Mouse (Mus musculus) bone marrow macrophage, adult 2 months (primary cell): ENCODE measurements around the gene Acot5. TPM values are rescaled to one million over a fixed set of nuclear protein-coding genes. Genes with fewer than 3 reads are reported as not detected.
"Not testable (repeated sequence)": the region's sequence is repeated elsewhere in the genome, so short reads cannot be mapped to it uniquely, and the experiment has no call there.

Experiments
- H3K27ac ChIP-seq: 2 replicates; pipeline ENCODE4 v1.5.1; 2012; ENCODE audit warnings: low read depth, low read length; ENCODE audit not compliant: insufficient read depth
- H3K4me1 ChIP-seq: 2 replicates; pipeline ENCODE4 v1.6.1; 2012; ENCODE audit warnings: low read length; ENCODE audit not compliant: control insufficient read depth, insufficient read depth
- H3K4me3 ChIP-seq: 2 replicates; pipeline ENCODE4 v1.5.1; 2012; ENCODE audit warnings: mild to moderate bottlenecking, low read length, moderate library complexity; ENCODE audit not compliant: insufficient read depth
- CTCF ChIP-seq: IDR thresholded peaks from 2 replicates; pipeline ENCODE4 v1.5.1; 2012; ENCODE audit warnings: low read depth, mild to moderate bottlenecking, low read length, moderate library complexity
- POLR2A ChIP-seq: IDR thresholded peaks from 2 replicates; pipeline ENCODE4 v1.6.1; 2012; ENCODE audit warnings: mild to moderate bottlenecking, low read depth, low read length, borderline replicate concordance
- polyA plus RNA-seq: library from polyadenylated mRNA; stranded (reverse); fragments of >200 nt; gene quantifications from 2 replicates; pipeline ENCODE4 v1.2.4, GENCODE M21; 2012; ENCODE audit not compliant: missing spikeins, insufficient read depth, insufficient read length

Gene Acot5
- polyA plus RNA-seq, 1 experiment, result not detected

DNA sequence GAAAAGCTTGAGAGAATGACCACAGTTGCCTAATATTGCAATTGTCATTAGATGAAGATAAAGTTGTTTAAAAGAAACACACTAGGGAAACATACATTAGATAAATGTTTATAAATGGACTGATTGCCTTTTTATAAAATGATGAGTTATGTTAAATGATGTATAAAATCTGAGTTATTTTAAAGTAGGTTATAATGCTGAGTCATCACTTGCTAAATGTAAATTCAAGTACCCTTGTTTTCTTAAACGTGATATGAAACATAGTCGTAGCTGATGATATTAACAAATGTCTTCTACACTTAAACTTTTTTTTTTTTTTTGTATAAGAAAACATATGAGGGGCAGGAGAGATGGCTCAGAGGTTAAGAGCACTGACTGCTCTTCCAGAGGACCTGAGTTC, 5.3 kb upstream of the Acot5 start:
- Histone ChIP-seq H3K4me3 (no peak overlapping the region), H3K4me1 (no peaks in the 10 kb centered on the region), H3K27ac (no peak overlapping the region)
- TF ChIP-seq POLR2A (no peak), CTCF (no peak)

DNA sequence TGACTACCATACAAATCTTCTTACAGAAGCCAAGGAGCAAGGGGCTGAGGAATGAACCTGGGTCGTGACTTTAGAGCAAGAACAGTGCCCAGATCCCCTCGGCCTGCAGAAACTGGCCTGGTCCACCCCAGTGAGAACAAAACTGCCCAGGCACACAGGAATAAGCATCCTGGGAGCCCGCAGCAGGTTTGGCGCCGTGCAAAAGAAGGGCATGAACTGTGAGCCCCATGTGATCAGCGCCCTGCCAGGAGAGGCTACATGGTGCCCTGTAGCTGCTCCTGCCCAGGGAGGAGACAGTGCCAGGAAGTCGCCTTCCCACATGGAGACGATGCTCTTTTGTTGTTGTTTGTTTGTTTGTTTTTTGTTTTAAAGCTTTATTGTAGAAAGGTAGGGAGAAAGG, 4.5 kb upstream of the Acot5 start:
- Histone ChIP-seq H3K4me3 (no peak overlapping the region), H3K27ac (no peak overlapping the region), H3K4me1 (no peaks in the 10 kb centered on the region)
- TF ChIP-seq CTCF, result no peak
- no peak for TF ChIP-seq POLR2A

DNA sequence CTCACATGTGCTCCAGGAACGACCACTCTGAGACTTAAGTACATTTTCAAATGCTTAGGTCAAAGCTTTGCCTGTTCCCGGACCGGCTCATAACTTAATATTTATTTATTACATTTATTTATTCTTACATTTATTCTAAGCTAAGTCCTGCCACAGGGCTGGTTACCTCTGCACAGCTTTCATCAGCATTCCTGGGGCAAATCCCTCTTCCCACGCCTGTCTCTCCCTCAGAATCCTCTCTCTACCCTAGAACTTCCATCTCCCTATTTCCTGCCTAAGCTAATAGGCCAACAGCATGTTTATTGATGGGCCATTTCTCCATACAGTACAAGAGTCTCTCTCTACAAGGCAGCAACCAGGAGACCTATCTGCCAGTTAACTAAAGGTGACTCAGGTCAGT, 1.4 kb upstream of the Acot5 start:
- TF ChIP-seq POLR2A, result no peak
- TF ChIP-seq CTCF, result no peak
- Histone ChIP-seq H3K4me3 (no peak overlapping the region), H3K4me1 (no peaks in the 10 kb centered on the region), H3K27ac (no peak overlapping the region)

DNA sequence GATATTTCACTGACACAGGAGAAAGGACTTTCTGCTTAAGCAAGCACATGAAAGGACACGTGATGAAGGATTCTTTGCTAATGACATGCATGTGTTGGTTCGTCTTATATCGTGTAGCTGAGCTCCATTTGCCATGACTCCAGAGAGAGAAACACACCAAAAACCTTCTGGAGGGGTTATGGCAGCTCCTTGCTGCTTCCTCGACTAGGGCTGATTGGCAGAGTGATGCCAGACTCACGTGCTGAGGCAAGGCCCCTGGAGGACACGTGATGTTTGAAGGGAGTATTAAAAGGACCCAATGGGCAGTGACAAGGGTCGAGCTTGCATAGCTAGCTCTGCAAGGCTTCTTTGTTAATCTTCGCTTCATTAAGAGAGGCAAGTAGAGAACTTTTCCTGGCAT, 829 bp upstream of the Acot5 start:
- no peak overlapping the region for H3K4me3 ChIP-seq
- TF ChIP-seq CTCF (no peak), POLR2A (no peak)
- H3K27ac ChIP-seq, result no peak overlapping the region
- no peaks in the 10 kb centered on the region for H3K4me1 ChIP-seq

DNA sequence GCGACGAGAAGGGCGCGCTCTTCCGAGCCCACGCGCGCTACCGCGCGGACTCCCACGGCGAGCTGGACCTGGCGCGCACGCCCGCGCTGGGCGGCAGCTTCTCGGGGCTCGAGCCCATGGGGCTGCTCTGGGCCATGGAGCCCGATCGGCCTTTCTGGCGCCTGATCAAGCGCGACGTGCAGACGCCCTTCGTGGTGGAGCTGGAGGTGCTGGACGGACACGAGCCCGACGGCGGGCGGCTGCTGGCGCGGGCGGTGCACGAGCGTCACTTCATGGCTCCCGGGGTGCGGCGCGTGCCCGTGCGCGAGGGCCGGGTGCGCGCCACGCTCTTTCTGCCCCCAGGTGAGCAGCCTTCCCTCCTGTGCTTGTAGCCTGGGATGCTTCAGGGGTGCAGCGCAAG, 457 bp downstream of the Acot5 start:
- H3K27ac ChIP-seq, H3K4me1 ChIP-seq: not testable (repeated sequence)
- H3K4me3 ChIP-seq, result peak overlapping the region; percentile 38

DNA sequence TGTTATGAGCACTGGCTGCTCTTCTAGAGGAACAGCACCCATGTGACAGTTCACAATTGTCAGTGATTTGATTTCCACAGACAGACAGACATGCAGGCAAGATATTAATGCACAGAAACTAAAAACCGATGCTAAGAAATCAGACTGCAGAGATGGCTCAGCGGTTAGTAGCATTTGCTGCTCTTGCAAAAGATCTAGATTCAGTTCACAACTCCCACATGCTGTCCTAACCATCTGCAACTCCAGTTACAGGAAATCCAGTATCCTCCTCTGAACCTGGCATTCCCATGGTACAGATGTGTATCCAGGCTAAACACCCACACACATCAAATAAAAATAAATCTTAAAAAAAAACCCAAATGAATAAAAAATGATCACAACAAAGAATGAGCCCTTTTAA, 2.6 kb downstream of the Acot5 start:
- no peak overlapping the region for H3K27ac ChIP-seq
- H3K4me1 ChIP-seq, result no peaks in the 10 kb centered on the region
- no peak overlapping the region for H3K4me3 ChIP-seq
- TF ChIP-seq POLR2A, result no peak
- no peak for TF ChIP-seq CTCF

DNA sequence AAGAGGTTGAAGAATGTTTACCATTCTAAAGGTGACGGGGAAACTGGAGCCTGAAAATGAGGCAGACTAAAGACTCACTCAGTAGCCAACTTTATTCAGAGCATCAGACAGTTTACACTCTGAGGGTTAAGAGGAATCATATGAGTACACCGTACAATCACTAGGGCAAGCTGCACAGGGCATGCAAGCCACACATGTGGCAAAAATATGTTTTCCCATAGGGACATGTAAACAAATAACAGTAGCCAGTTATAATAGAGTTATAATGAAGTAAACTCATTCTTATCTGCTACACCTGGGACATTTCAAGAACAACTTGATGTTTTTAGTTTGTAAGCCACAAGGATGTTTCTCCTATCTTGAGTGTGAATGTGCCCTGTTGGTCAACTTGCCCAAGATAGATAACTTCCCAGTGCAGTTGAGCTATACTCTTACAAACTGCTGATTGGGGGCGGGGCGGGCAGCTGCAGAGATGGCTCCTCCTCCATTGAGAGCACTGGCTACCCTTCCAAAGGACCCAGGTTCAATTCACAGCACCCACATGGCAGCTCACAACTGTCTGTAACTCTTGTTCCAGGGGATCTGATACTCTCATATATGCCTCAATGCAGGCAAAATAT, 8.4 kb downstream of the Acot5 start:
- Histone ChIP-seq H3K4me3 (no peak overlapping the region), H3K27ac (no peak overlapping the region), H3K4me1 (no peaks in the 10 kb centered on the region)
- no peak for TF ChIP-seq CTCF
- no peak for TF ChIP-seq POLR2A

DNA sequence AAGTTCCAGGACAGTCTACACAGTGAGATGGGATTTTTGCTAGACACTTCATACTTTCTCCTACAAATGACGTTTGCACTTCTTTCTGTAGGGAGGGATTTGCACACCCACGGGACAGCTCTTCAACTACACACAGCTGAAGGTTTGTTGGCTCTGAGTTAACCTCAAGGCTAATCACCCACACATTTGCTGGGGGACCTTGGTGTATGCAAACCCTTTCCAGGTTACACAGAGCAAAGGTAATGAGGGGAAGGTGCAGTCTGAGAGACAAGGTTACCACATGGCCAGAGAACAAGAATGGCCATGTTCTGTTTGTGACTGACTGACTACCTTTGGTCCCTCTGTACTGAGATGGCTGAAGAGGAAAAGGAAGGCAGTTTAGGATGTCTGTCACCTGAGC, 14.7 kb downstream of the Acot5 start:
- TF ChIP-seq POLR2A, result no peak
- no peak for TF ChIP-seq CTCF
- no peaks in the 10 kb centered on the region for H3K4me1 ChIP-seq

DNA sequence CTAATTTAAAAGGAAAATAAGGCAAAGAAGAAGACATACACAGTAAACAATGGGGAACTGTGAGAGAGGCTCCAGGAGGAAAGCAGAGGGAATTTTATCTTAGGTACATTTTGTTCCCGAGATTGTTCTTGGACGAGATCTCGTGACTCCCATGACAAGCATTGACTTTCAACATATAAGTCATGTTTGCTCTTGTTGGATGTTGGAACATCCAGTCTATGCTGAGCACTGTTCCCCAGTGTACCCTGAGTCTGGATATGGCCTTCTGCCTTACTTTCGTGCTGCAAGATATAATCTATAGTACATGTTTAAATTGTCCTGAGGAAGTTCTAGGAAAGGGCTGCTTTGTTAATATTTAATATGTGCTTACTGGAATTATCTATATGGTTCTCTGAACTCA, 15.5 kb downstream of the Acot5 start:
- Histone ChIP-seq H3K27ac (no peak overlapping the region), H3K4me3 (no peak overlapping the region), H3K4me1 (no peaks in the 10 kb centered on the region)
- no peak for TF ChIP-seq POLR2A
- TF ChIP-seq CTCF, result no peak

More for the DNA sequence above, 14.7 kb downstream of the Acot5 start:
- Histone ChIP-seq H3K27ac (no peak overlapping the region), H3K4me3 (no peak overlapping the region)

DNA sequence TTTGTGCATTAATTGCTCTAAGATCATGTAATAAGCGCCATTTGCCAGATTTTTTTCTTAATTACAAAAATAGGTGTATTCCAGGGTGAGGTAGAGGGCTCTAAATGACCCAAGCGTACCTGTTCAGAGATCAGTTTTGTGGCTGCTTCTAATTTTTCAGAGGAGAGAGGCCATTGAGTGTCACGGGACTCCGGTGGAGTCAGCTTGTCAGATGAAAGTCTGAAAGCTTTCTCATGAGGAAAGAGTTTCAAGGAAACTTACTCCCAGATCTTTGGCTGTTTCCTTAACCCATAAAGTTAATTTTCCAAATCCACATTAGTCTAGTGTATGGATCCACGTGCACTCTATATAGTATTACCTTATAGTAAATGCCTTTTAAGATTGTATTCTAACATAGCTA, 25.5 kb downstream of the Acot5 start:
- not testable (repeated sequence) for H3K27ac ChIP-seq, H3K4me1 ChIP-seq, H3K4me3 ChIP-seq

DNA sequence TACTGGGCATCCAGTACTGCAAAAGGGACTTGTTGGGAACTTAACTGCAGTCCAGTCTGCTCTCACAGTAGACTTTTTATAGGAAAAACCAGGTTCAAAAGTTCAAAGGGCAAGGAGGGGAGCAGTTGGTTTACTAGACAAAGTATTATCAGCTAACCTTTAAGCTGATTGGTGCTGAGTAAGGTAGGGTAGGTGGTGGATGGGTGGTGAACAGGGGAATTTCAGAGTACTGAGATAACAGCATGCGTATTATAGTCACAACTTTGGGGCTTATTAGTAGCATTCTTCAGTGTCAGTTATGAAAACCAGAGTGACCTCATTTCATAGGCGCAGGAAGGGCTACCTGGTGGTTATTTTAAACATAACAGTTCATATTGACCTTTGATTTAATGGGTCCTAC, 30.5 kb downstream of the Acot5 start:
- 0 out of 2 replicates have a peak, but pooled peaks cover 2% of the 10 kb centered on the region for H3K4me1 ChIP-seq
- no peak overlapping the region for H3K27ac ChIP-seq
- no peak for TF ChIP-seq CTCF
- TF ChIP-seq POLR2A, result no peak
- H3K4me3 ChIP-seq, result no peak overlapping the region
